Mouse (Mus musculus): ENCODE measurements around the gene Tor1aip2.
"Not testable (repeated sequence)": the region's sequence is repeated elsewhere in the genome, so short reads cannot be mapped to it uniquely, and the experiment has no call there.

The Tor1aip2 gene

DNA sequence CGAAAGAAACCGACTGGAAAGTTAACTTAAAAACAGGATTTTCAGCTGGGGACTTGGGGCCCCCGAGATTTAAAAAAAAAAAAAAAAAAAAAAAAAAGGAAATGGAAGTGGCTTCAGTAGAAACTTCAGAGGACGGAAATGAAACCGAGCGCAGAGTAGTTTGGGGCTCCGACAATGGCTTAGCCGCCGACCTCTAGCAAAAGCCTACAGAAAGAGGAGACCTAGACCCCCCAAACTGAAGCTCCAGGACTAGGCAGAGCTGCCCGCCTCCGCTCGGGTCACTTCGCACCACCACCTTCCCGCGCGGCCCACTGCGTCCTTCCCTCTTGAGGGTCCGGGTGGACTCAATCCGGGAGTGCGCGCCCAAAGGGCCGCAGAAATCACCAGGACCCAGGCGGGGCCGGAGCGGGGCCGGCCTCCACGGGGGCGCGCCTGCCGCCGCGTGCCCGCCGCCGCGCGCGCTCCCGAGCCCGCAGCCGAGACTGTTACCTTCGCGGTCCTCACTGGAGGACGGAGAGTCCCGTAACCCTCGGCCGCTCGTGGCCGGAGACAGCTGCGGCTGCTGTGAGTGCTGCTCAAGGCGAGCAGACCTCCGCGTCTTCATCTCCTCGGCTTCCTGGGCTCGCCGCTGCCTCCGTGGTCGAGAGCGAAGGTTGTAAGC is at the start of gene Tor1aip2:
Gene Tor1aip2, plus strand, starts transcription at position 135 of the 661 bp plus-strand sequence.
- DNase-seq (ENCODE audit: low read depth, low spot score) = no peak

DNA sequence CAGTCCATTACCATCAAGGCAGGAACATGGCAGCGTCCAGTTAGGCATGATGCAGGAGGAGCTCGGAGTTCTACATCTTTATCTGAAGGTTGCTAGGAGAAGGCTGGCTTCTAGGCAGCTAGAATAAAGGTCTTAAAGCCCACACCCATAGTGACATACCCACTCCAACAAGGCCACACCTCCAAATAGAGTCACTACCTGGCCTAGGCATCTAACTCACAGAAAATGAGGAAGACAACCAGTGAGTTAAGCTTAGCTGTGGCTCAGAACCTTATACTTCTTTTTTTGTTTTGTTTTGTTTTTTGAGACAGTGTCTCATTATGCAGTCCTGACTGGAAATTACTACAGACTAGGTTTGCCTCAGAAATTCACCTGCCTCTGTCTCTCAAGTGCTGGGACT is 47.6 kb upstream of the Tor1aip2 start:
- no peak for DNase-seq (ENCODE audit: low read depth, low spot score)

DNA sequence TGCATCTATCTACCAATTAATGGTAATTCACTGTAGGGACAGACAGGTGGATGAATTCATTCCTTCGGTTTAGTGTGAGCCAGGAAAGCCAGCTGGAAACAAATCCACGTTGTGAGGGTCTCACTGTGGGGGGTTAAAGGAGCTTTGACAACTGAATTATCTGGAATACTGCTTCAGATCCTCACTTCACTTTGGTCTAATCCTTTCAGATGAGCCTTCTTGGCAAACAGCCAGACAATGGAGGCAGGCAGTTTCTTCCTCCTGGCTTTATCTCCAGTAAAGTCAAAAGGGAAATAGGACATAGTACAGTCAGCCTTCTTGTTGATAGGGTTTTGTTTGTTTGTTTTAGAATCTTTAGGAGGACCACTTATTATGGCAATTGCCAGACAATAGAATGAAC is 45.8 kb upstream of the Tor1aip2 start:
- no peak for DNase-seq (ENCODE audit: low read depth, low spot score)

DNA sequence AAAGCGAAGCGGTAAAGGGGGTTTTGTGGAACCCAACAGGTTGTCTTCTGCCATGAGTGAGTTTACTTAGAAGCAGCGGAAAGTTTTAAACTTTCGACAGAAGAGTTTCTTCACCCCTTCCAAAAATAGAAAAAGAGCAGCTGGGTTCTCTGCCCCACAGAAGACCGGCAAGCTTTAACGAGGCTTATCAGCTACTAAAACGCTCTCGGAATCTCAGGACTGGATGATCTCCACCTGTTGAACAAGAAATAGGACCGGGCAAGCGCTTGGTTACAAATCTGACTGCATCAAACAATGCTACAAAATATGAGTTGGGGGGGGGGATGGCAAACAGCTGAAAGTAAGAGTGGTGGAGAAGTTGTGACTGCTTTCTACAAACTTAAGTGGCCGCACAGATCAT is 44.8 kb upstream of the Tor1aip2 start:
- no peak for DNase-seq (ENCODE audit: low read depth, low spot score)

DNA sequence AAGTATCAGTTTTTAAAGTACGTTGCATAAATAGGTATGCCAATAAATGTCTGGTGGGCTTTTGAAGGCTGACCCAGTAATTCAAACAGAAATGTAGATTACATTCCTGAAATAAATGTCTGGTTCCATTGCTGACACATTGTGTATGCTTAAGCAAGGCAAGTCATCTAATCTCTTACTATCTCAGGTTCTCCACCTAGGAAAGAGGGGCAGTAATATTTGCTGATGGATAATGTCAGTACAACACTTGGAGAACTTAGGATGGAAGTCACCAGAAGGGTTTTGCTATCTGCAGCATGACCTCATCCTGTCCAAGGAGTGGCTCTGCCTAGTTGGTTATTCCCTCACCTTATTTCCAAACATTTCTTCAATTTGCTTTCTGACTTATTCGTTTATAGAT is 40.7 kb upstream of the Tor1aip2 start:
- DNase-seq (ENCODE audit: low read depth, low spot score) = no peak

DNA sequence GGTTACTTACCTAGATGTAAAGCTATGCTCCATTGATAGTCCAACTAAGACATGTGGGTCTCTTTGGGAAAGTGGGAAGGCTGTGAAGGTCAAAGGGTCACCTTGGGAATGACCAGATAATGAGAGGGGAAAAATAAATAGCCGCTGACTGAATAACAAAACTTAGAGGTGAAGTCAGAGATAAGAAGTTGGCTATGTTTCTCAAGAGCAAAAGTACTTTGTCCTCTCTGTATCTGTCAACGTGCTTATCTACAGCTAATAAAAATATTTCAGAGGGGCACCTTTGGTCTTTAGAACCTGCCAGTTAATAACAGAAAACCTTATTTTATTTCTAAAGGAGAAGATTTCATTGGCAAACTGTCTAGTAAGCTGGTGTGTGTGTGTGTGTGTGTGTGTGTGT is 39.6 kb upstream of the Tor1aip2 start:
- no peak for DNase-seq (ENCODE audit: low read depth, low spot score)

DNA sequence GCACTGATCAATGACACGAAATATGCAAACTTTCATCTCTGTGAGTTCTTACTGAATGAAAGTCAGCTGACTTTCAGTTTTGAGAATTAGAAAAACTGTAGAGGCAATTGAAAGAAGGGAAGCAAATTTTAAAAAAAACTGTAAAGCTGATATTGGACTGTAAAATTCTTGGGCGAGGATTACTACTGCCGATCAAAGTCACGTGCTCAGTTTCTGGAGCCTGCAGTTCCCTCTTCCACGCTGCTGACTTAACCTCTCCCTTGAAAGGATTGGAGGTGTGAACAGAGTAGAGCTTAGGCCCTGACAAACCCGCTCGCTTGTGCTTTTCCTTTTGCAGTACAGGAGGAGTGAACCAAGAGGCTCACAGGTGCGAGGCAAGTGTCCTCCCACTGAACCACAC is 32.8 kb upstream of the Tor1aip2 start:
- DNase-seq (ENCODE audit: low read depth, low spot score) = no peak

DNA sequence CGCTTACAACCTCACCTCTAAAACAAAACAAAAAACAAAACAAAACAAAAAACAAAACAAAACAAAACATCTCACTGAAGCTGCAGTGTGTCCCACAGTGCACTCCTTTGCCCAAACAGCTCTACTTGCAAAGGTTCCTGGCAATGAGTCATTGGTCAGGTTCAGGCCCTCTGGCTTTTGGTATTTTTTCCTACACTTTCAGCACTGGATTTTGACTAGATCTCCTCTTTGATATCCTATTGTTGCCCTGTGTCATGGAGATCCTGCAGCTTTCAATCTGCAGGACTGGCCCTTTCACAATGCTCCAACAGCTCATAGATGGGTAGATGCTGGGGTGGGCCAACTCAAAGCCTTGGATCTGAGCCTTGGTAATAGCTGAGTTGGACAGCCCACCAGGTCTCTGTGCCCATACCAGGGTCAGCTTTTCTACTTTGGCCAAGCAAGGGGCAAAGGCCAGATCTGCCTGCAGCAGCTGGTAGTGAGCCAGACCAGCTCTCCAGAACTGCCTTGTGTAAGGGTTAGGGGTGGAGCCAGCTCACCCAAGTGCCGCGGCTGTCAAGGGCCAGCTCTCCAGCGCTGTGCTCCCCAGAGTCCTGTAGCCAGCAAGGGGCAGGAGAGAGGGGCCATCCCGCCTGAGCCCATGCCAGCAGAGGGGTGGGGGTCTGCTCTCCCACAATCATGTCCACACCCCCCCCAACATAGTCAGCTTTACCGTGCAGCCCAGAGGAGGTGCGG is 31.8 kb upstream of the Tor1aip2 start:
- DNase-seq (ENCODE audit: low read depth, low spot score) = no peak

DNA sequence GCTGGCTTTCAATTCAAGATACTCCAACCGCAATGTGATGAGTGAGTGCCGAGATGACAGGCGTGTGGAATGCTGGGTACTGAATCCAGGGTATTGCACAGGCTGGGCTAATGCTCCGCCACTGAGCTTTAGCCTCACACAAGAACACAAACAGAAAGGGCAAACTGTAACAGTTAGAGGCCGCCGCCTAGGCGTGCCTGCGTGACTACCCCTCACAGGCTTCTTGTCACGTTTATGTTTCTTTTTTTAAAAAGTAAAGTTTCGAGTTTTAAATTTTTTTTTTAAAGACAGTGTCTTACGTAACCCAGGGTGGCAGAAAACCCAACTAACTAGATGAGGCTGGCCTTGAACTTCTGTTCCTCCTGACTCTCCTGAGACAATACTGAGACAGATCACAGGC is 29.3 kb upstream of the Tor1aip2 start:
- DNase-seq (ENCODE audit: low read depth, low spot score) = no peak

DNA sequence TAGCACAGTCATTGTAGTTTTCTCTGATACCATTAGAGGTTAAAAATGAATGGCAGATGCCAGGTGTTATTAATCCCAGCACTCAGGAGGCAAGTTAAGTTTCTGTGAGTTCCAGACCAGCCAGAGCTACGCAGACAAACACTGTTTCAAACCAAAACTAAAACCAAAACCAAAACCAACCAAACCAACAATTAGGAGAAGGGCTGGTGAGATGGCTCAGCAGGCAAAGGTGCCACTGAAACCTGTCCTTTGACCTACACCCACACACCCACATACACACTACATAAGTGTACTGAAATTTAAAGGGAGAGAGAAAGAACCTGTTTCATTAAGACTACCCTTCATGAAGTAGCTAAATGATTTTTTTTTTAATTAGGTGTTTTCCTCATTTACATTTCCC is 26.2 kb upstream of the Tor1aip2 start:
- DNase-seq (ENCODE audit: low read depth, low spot score) = no peak

DNA sequence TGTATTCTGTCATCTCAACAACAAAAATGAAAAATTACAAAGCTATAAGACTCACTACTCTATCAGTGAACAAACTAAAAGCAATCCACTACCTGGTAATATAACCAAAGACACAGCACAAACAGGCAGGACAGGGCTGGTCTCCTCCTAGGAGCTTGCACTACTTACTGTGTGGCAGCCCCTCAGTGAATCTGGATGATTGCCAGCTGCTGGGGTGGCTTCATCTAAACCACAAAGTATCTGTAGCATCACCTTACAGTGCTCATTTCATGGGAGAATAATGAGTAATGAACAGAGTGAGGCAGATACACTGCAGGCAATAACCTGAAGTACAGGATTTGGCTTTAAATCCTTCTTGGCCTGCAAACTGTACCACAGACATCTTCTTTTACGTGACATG is 15.4 kb upstream of the Tor1aip2 start:
- no peak for DNase-seq (ENCODE audit: low read depth, low spot score)

DNA sequence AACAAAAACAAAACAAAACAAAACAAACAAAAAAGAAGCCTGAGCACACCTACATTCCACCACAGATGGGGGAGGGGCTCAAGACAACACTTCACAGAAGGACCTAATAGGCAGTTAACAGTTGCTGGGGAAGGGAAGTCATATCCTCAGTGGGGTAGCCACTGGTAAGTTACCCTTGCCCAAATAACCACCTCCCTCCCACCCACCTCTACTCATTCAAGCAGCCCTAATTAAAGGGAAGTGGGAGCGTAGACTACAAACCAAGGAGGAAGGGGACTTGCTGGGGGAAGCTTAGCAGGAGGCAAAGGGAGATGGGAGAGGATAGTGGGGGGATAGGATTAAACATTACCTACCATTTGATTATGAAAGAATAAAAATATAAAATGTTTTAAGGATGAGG is 14.8 kb upstream of the Tor1aip2 start:
- DNase-seq (ENCODE audit: low read depth, low spot score) = no peak

DNA sequence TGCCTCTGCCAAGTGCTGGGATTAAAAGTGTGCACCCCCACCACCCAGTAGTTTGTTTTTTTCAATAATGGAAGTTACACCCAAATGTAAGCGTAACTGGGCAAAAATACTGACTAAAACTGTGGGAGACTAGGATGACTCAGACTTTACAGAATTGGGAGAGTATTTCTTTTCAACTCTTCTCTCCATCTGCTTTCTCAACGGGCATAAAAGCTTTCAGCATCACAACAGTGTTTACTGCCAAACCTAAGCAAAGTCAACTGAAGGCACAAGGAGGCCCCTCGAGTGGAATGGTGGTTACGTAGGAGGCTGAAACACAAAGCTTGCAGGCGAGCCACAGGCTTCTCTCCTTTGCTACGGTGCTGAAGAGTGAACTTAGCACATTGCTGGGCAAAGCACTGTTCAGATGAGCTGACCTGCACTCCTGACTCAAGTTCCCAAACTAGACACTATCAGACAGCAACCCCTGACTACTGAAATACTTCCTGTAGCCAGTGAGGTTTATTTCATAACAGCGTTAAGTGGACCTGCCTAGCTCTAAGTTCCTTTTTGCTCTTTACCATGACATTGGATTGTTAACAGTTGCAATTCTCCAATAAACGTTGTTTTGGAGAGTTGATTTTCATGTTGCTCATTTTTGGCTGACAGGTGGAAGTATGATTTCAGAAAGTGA is 10.2 kb upstream of the Tor1aip2 start:
- no peak for DNase-seq (ENCODE audit: low read depth, low spot score)

DNA sequence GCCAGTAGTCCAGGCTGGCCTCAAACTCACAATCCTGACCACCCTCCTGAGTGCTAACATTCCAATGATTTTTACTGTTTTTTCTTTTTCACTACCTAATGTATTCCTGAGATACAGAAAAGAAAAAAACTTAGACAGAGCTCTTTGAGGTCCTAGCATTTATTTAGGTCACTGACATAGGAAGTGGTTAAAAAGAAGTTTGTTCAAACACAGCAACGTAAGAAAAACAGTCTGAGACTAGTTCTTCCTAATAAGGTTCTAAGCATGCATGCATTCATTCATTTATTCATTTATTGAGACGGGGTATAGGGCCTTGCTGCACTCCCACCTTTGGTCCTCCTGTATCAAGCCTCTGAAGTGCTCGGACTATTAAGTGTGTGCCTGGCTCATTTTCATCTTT is 7.4 kb upstream of the Tor1aip2 start:
- DNase-seq (ENCODE audit: low read depth, low spot score) = no peak

DNA sequence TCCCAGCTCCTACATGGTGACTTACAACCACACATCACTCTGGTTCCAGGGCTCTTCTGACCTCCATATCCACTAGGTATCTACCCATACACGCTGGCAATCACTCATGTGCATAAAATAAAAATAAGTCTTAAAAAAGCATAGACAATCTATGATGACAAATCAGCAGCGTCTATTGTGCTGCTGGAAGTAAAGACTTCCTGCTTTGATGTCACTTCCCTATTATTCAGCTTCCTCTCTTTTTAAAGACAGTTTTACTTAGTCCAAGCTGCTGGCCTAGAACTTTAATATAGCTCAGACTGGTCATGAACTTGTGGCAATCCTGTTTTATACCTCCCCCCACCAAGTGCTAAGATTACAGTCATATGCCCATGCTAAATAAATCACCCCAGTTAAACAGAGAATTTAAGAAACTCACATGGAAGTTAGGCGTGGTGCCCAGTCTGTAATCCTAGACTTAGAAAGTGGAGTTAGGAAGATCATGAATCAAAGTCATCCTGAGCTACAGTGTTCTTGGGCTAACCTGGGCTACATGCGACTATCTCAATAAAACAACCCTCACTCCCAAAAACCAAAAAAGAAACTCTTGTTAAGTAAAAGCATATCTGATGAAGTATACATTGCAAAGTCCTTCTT is 6.7 kb upstream of the Tor1aip2 start:
- no peak for DNase-seq (ENCODE audit: low read depth, low spot score)

DNA sequence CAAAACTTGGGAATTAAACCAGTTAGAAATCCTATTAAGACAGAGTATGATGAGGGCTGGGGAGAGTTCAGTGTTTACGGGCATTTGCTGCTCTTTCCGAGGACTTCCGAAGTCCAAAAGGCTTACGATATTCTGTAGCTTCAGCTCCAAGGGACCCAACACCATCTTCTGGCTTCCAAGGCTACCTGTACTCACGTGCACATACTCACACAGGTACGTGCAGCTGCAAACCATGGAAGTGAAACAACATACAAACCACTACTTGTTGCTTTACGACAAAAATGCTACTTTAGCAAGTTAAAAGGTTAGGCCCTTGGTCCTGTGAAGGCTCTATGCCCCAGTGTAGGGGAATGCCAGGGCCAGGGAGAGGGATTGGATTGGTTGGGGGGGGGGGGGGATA is 1.3 kb upstream of the Tor1aip2 start:
- no peak for DNase-seq (ENCODE audit: low read depth, low spot score)

DNA sequence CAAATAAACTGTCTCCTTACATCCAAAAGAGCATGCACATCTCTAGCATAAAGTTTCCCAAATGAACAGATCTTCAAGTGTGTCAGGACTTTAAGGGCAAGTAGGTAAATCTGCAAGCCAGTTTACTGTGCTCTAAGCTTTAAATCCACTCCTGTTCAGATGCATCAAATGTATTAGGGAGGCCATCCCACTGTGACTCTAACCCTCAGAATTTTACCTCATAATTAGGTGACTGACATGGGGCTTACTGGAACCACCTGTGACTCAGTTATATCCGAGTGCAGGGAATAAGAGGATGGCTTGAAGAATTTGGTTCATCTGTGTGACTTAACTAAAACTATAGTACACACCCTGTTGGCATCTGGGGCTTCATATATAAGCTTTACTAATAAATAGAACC is 542 bp upstream of the Tor1aip2 start:
- no peak for DNase-seq (ENCODE audit: low read depth, low spot score)

DNA sequence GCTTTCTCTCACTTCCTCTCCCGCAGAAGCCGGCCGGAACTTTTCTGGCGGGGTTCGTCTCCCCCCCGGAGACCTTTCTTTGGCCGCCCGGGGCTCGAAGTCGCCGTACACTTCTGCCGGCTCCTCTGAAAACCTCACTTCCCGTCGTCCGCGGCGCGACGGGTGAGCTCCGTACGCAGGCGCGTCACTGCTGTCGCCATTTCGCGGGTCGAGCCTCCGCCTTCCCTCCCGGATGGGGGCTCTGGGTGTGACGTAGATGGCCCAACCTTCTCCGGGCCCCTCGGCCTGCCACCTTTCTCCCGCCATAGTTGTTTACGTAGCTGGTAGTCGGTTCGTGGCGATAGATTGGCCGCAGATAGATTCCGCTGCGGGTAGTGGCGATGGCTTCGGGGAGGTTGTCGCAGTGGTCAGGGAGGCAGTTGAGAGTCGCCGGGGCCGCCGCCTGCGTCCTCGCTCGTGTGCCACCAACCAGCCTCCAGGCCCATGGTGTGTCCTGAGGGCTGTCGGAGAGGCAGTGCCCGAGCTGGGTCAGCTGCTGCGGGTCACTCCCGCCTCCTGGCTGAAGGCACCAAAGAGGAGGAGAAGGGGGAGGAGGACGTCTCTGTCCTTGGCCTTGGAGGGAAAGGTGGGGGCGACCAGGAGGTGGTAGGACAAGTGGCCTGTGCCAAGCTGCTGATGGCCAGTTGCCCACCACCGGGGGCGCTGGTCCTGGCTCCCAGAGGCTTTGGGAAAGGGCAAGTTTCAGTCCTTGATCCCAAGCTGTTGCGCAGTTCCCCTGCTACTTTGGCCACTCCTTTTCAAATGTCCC is 931 bp downstream of the Tor1aip2 start, which contains the start of gene Tor1aip1:
Gene Tor1aip1, minus strand, starts transcription at position 551 of the 808 bp plus-strand sequence.
- peak; percentile 95 for DNase-seq (ENCODE audit: low read depth, low spot score)

DNA sequence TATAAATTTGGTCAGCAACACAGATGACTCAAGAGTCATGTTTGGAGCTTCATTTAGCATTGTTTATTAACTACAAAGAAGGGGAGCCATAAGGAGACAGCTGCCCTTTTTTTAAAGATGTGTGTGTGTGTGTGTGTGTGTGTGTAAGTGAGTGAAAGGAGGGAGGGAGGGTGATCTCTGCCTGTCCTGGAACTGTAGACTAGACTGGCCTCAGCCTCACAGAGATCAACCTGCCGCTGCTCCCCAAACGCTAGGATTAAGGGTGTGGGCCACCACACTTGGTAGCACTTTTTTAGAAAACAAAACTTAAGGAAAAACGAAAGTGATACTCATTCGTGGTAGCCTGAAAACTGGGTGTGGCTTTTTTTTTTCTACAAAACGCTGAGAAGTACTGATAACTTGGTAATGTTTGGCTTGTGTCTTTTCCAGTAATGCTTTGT is 2.0 kb downstream of the Tor1aip2 start:
- no peak for DNase-seq (ENCODE audit: low read depth, low spot score)

DNA sequence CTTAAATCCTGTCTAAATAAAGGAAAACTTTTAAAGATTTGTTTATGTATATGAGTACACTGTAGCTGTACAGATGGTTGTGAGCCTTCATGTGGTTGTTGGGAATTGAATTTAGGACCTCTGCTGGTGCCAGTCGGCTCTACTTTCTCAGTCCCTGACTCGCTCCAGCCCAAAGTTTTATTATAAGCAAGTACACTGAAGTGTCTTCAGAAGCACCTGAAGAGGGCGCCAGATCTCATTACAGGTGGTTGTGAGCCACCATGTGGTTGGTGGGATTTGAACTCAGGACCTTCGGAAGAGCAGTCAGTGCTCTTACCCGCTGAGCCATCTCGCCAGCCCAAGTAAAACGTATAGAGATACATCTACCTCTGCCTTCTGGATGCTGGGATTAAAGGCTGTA is 4.8 kb downstream of the Tor1aip2 start:
- DNase-seq (ENCODE audit: low read depth, low spot score) = not testable (repeated sequence)

DNA sequence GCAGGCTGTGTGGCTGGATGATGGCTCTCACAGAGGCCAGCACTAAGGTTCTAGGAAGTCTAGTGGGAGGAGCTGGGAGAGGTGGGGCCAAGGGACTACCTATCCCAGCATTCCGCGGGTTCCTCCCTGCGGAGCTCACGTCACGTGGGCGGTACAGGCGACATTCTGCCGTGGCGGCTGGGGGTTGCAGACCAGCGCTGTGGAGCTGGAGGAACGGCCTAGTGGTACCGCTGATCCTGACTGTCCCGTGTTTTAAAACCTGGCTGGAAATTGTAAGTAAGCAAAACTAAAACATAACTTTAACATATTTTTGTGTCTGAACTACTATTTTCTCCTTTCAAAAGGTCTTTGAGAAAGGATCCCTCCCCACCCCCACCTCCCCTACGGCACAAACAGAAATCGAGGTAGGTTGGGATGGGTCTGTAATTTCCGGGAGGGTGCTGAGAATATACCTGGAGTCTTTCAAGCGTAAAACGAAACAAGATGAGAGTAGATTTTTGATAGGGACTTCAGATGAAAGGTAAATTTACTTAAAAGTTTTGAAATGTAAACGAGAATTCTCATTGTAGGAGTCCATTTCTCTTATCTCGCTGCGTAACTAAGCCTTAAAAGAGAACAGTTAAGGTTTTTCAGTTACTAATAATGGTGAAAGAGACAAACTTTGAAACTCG is 5.7 kb downstream of the Tor1aip2 start:
- peak; percentile 73 for DNase-seq (ENCODE audit: low read depth, low spot score)
